Mouse (Mus musculus): ENCODE results near the gene Dnajb5. TPM values are rescaled to one million over a fixed set of nuclear protein-coding genes. Genes with fewer than 3 reads are reported as not detected.

Gene Dnajb5
- polyA plus RNA-seq, 1 experiment from 2014 or later, result 15.6 TPM

- H3K36me3 ChIP-seq, result no peaks in the 10 kb centered on the region
- peaks cover 58% of the 10 kb centered on the region for H3K27me3 ChIP-seq (replicated peaks)
- H3K9me3 ChIP-seq (replicated peaks), result no peaks in the 10 kb centered on the region
- no peak overlapping the region for H3K4me3 ChIP-seq
- H3K9ac ChIP-seq, result no peak overlapping the region
- no peak overlapping the region for H3K27ac ChIP-seq (ENCODE audit: poor library complexity, severe bottlenecking)
- no peak for ATAC-seq (ENCODE audit: insufficient number of reproducible peaks, low FRiP score)
- peaks cover under 1% of the 10 kb centered on the region; the same call in 1 of the 2 replicates for H3K4me1 ChIP-seq (replicated peaks)
- 51% methylated on average over 5 of the region's 5 CpGs for WGBS
- no peak overlapping the region for H3K4me2 ChIP-seq
These were observed 6.3 kb upstream of the Dnajb5 start for GRCm38 (mm10) chr4:42943341-42943740.

GRCm38 (mm10) chr4:42944185-42944584 is 5.4 kb upstream of the Dnajb5 start:
- WGBS, result 73% methylated on average over 9 of the region's 9 CpGs
- H3K4me3 ChIP-seq, result no peak overlapping the region
- peaks cover 49% of the 10 kb centered on the region for H3K27me3 ChIP-seq (replicated peaks)
- no peak overlapping the region for H3K27ac ChIP-seq (ENCODE audit: poor library complexity, severe bottlenecking)
- H3K9ac ChIP-seq, result no peak overlapping the region
- H3K36me3 ChIP-seq, result no peaks in the 10 kb centered on the region
- ATAC-seq (ENCODE audit: insufficient number of reproducible peaks, low FRiP score), result no peak
- no peak overlapping the region for H3K4me2 ChIP-seq
- H3K4me1 ChIP-seq (replicated peaks), result peaks cover 9% of the 10 kb centered on the region
- H3K9me3 ChIP-seq (replicated peaks), result no peaks in the 10 kb centered on the region

GRCm38 (mm10) chr4:42945043-42945442 is 4.6 kb upstream of the Dnajb5 start:
- no peak overlapping the region for H3K4me3 ChIP-seq
- H3K4me2 ChIP-seq, result no peak overlapping the region
- peaks cover 10% of the 10 kb centered on the region for H3K4me1 ChIP-seq (replicated peaks)
- peaks cover 41% of the 10 kb centered on the region for H3K27me3 ChIP-seq (replicated peaks)
- no peak for ATAC-seq (ENCODE audit: insufficient number of reproducible peaks, low FRiP score)
- H3K27ac ChIP-seq (ENCODE audit: poor library complexity, severe bottlenecking), result no peak overlapping the region
- WGBS, result 11% methylated on average over 6 of the region's 6 CpGs
- H3K9ac ChIP-seq, result no peak overlapping the region
- no peaks in the 10 kb centered on the region for H3K9me3 ChIP-seq (replicated peaks)
- no peaks in the 10 kb centered on the region for H3K36me3 ChIP-seq

GRCm38 (mm10) chr4:42945445-42945844 is 4.2 kb upstream of the Dnajb5 start:
- ATAC-seq (ENCODE audit: insufficient number of reproducible peaks, low FRiP score), result no peak
- H3K27me3 ChIP-seq (replicated peaks), result peaks cover 40% of the 10 kb centered on the region
- no peaks in the 10 kb centered on the region for H3K9me3 ChIP-seq (replicated peaks)
- no peak overlapping the region for H3K27ac ChIP-seq (ENCODE audit: poor library complexity, severe bottlenecking)
- no peak overlapping the region for H3K4me2 ChIP-seq
- peaks cover 12% of the 10 kb centered on the region for H3K4me1 ChIP-seq (replicated peaks)
- 78% methylated on average over 3 of the region's 3 CpGs for WGBS
- H3K36me3 ChIP-seq, result no peaks in the 10 kb centered on the region
- no peak overlapping the region for H3K4me3 ChIP-seq
- no peak overlapping the region for H3K9ac ChIP-seq

- H3K36me3 ChIP-seq, result no peaks in the 10 kb centered on the region
- 6% methylated on average over 5 of the region's 5 CpGs for WGBS
- no peak for ATAC-seq (ENCODE audit: insufficient number of reproducible peaks, low FRiP score)
These were observed 3.7 kb upstream of the Dnajb5 start for GRCm38 (mm10) chr4:42945952-42946351.

GRCm38 (mm10) chr4:42946733-42947290 is 2.8 kb upstream of the Dnajb5 start:
- Histone ChIP-seq H3K27me3 (replicated peaks) (peaks cover 40% of the 10 kb centered on the region), H3K4me2 (no peak overlapping the region), H3K4me1 (replicated peaks) (peaks cover 25% of the 10 kb centered on the region), H3K27ac (ENCODE audit: poor library complexity, severe bottlenecking) (no peak overlapping the region), H3K9ac (no peak overlapping the region), H3K4me3 (no peak overlapping the region), H3K36me3 (no peaks in the 10 kb centered on the region; the same call in 1 of the 2 replicates), H3K9me3 (replicated peaks) (no peaks in the 10 kb centered on the region)
- WGBS, result 59% methylated on average over 10 of the region's 10 CpGs
- ATAC-seq (ENCODE audit: insufficient number of reproducible peaks, low FRiP score), result no peak

More at GRCm38 (mm10) chr4:42945952-42946351, 3.7 kb upstream of the Dnajb5 start:
- H3K4me1 ChIP-seq (replicated peaks), result peaks cover 17% of the 10 kb centered on the region
- H3K9me3 ChIP-seq (replicated peaks), result no peaks in the 10 kb centered on the region
- H3K4me3 ChIP-seq, result no peak overlapping the region
- H3K27ac ChIP-seq (ENCODE audit: poor library complexity, severe bottlenecking), result no peak overlapping the region
- H3K4me2 ChIP-seq, result no peak overlapping the region
- no peak overlapping the region for H3K9ac ChIP-seq
- H3K27me3 ChIP-seq (replicated peaks), result peaks cover 40% of the 10 kb centered on the region

- Histone ChIP-seq H3K9me3 (replicated peaks) (no peaks in the 10 kb centered on the region), H3K27me3 (replicated peaks) (peaks cover 30% of the 10 kb centered on the region), H3K4me2 (no peak overlapping the region), H3K4me3 (no peak overlapping the region), H3K4me1 (replicated peaks) (peaks cover 42% of the 10 kb centered on the region), H3K9ac (no peak overlapping the region), H3K27ac (ENCODE audit: poor library complexity, severe bottlenecking) (no peak overlapping the region), H3K36me3 (peaks cover 3% of the 10 kb centered on the region; the same call in 1 of the 2 replicates)
- ATAC-seq (ENCODE audit: insufficient number of reproducible peaks, low FRiP score), result no peak
- WGBS, result 58% methylated on average over 13 of the region's 13 CpGs
These were observed 1.1 kb upstream of the Dnajb5 start for GRCm38 (mm10) chr4:42948527-42948926.

GRCm38 (mm10) chr4:42949051-42949675 is 451 bp upstream of the Dnajb5 start:
- 9% methylated on average over 14 of the region's 14 CpGs for WGBS
- peak overlapping the region; percentile 38; the same call in 1 of the 2 replicates for H3K9ac ChIP-seq
- no peak for ATAC-seq (ENCODE audit: insufficient number of reproducible peaks, low FRiP score)
- peaks cover 23% of the 10 kb centered on the region for H3K27me3 ChIP-seq (replicated peaks)
- H3K4me1 ChIP-seq (replicated peaks), result peaks cover 49% of the 10 kb centered on the region
- peaks cover 3% of the 10 kb centered on the region; the same call in 1 of the 2 replicates for H3K36me3 ChIP-seq
- H3K27ac ChIP-seq (ENCODE audit: poor library complexity, severe bottlenecking), result peak overlapping the region; percentile 37; the same call in 1 of the 2 replicates
- H3K4me3 ChIP-seq, result peak overlapping the region; percentile 69
- H3K4me2 ChIP-seq, result peak overlapping the region; percentile 82
- no peaks in the 10 kb centered on the region for H3K9me3 ChIP-seq (replicated peaks)

GRCm38 (mm10) chr4:42950065-42950558 is 498 bp downstream of the Dnajb5 start:
- H3K27me3 ChIP-seq (replicated peaks), result peaks cover 20% of the 10 kb centered on the region
- under 1% methylated on average over 16 of the region's 27 CpGs for WGBS
- peak; percentile 79 for ATAC-seq (ENCODE audit: insufficient number of reproducible peaks, low FRiP score)
- peaks cover 55% of the 10 kb centered on the region for H3K4me1 ChIP-seq (replicated peaks)
- H3K9ac ChIP-seq, result peak overlapping the region; percentile 92
- peaks cover 4% of the 10 kb centered on the region; the same call in 1 of the 2 replicates for H3K36me3 ChIP-seq
- peak overlapping the region; percentile 98 for H3K27ac ChIP-seq (ENCODE audit: poor library complexity, severe bottlenecking)
- peak overlapping the region; percentile 69 for H3K4me3 ChIP-seq
- no peaks in the 10 kb centered on the region for H3K9me3 ChIP-seq (replicated peaks)
- peak overlapping the region; percentile 82 for H3K4me2 ChIP-seq

GRCm38 (mm10) chr4:42951206-42952195 is 1.9 kb downstream of the Dnajb5 start:
- ATAC-seq (ENCODE audit: insufficient number of reproducible peaks, low FRiP score), result no peak
- Histone ChIP-seq H3K9ac (peak overlapping the region; percentile 92), H3K36me3 (peaks cover 10% of the 10 kb centered on the region), H3K4me2 (peak overlapping the region; percentile 82), H3K4me1 (replicated peaks) (peaks cover 55% of the 10 kb centered on the region), H3K4me3 (peak overlapping the region; percentile 69), H3K27me3 (replicated peaks) (peaks cover 18% of the 10 kb centered on the region), H3K9me3 (replicated peaks) (no peaks in the 10 kb centered on the region), H3K27ac (ENCODE audit: poor library complexity, severe bottlenecking) (peak overlapping the region; percentile 98)
- WGBS, result 58% methylated on average over 11 of the region's 11 CpGs

All from heart, embryonic 12.5 days (tissue).